Mouse (Mus musculus): ENCODE measurements around the gene Slbp.

Slbp gene

GRCm38 (mm10) chr5:33651921-33652782 is at the start of gene Slbp:
Gene Slbp (minus strand): TSS chr5:33652574.
- peak; percentile 97 to 98 for DNase-seq

GRCm38 (mm10) chr5:33701832-33702231 is 49.5 kb upstream of the Slbp start:
- DNase-seq: no peak

- DNase-seq: no peak
Observed at GRCm38 (mm10) chr5:33700010-33700409, 47.6 kb upstream of the Slbp start.

GRCm38 (mm10) chr5:33698669-33699068 is 46.3 kb upstream of the Slbp start:
- DNase-seq: peak in 1 of 2 experiments; percentile 51

GRCm38 (mm10) chr5:33697947-33698512 is 45.7 kb upstream of the Slbp start:
- DNase-seq: peak; percentile 50 to 69

GRCm38 (mm10) chr5:33697534-33697933 is 45.2 kb upstream of the Slbp start:
- no peak for DNase-seq

- no peak for DNase-seq
Observed at GRCm38 (mm10) chr5:33696430-33696829, 44.1 kb upstream of the Slbp start.

- DNase-seq: peak in 1 of 2 experiments; percentile 41
Observed at GRCm38 (mm10) chr5:33695718-33696121, 43.3 kb upstream of the Slbp start.

GRCm38 (mm10) chr5:33694848-33695717 is 42.7 kb upstream of the Slbp start:
- DNase-seq: peak; percentile 48 to 59

- no peak for DNase-seq
Observed at GRCm38 (mm10) chr5:33694461-33694847, 42.1 kb upstream of the Slbp start.

- DNase-seq: peak in 1 of 2 experiments; percentile 32
Observed at GRCm38 (mm10) chr5:33692393-33692792, 40.0 kb upstream of the Slbp start.

- DNase-seq: peak in 1 of 2 experiments; percentile 35
Observed at GRCm38 (mm10) chr5:33689852-33690645, 37.7 kb upstream of the Slbp start.

GRCm38 (mm10) chr5:33689221-33689844 is 37.0 kb upstream of the Slbp start:
- DNase-seq: peak in 1 of 2 experiments; percentile 40

- peak in 1 of 2 experiments; percentile 18 for DNase-seq
Observed at GRCm38 (mm10) chr5:33688278-33689220, 36.2 kb upstream of the Slbp start.

GRCm38 (mm10) chr5:33687142-33687541 is 34.8 kb upstream of the Slbp start:
- no peak for DNase-seq

- no peak for DNase-seq
Observed at GRCm38 (mm10) chr5:33684932-33685331, 32.6 kb upstream of the Slbp start.

- peak; percentile 73 to 75 for DNase-seq
Observed at GRCm38 (mm10) chr5:33683897-33684652, 31.7 kb upstream of the Slbp start.

- no peak for DNase-seq
Observed at GRCm38 (mm10) chr5:33682963-33683362, 30.6 kb upstream of the Slbp start.

GRCm38 (mm10) chr5:33681611-33682388 is 29.4 kb upstream of the Slbp start:
- peak in 1 of 2 experiments; percentile 39 for DNase-seq
